Mouse (Mus musculus) kidney, adult 2 months (tissue): ENCODE measurements around the gene Gm45021.

Experiments used
- CTCF ChIP-seq: fragments of 200-500 bp; conservative IDR thresholded peaks from 2 replicates; pipeline ENCODE4 v1.5.1; 2011; ENCODE audit warnings: low read depth, mild to moderate bottlenecking, control low read depth, low read length, moderate library complexity, mixed read lengths; ENCODE audit not compliant: insufficient read depth, insufficient read length
- POLR2A ChIP-seq: fragments of 200-500 bp; IDR thresholded peaks from one replicate; pipeline ENCODE4 v1.6.1; 2011; ENCODE audit warnings: low read depth, low read length, control low read depth

DNA sequence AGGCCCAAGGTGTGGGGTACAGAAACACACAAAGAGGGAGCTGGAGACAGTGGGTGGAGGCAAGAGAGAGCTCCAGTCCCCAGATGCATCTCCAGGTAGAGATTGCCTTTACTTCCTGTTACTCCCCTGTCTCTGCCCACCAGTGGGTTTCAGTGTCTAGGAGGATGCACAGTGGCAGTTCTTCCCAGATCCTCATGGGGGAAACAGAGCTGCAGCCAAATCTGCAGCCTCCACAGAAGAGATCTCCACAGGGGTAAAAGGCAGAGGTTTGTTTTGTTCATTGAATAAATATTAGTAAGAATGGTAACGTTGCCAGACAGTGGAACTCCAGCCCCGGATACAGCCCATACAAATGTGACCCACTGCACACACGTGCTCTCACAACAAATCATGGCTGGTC is 21.2 kb downstream of the Gm45021 start:
- TF ChIP-seq CTCF (no peak; the same call in 1 of the 2 replicates), POLR2A (no peak)
